Mouse (Mus musculus) heart, adult 11 months (tissue): ENCODE measurements around the gene Utp11.

Experiments used
- DNase-seq: peaks from one replicate; pipeline ENCODE4 v3.0.0; 2022

The Utp11 gene

DNA sequence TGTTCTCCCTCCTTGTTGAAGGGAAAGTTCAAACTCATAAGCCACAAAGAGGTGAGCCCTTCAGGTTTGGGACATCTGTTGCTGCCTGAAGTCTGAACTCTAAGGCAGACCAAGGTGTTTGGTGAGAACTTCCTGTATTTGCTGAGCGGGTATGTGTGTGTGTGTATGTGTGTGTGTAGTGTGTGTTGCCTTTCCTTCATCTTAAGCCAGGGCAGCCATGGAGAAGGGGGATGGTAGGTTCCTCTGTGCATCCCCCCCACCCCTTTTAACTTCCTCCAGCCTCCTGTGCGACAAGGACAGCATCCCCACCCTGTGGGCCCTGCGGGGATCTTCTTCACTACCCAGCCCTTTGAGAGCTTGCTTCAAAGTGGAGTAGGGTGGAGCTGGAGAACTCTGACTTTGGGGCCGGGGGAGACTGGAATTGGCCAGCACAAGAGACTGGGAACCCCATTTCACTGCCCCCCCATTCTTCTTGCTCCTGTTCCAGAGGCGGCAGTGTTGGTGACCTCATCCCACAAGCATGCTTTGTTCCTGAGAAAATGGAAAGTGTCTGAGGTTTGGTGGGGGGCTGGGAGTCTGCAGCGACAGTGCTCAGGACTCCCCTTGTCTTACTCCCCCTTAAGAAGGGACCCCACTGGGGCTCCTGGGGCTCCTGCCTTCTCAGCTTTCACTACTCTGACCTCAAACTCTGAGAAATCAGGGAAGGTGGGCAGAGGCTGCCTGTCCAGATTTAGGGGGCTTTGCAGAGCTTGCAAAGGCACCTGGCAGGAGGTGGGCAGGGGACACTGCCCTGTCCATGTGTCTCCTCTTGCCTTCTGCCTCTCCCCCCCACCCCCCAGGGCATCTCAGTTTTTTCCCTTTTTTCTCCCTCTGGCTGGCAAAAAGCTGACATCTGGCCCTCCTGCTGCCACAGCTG lies 10.7 kb upstream of the Utp11 start:
- DNase-seq = peak; percentile 93

DNA sequence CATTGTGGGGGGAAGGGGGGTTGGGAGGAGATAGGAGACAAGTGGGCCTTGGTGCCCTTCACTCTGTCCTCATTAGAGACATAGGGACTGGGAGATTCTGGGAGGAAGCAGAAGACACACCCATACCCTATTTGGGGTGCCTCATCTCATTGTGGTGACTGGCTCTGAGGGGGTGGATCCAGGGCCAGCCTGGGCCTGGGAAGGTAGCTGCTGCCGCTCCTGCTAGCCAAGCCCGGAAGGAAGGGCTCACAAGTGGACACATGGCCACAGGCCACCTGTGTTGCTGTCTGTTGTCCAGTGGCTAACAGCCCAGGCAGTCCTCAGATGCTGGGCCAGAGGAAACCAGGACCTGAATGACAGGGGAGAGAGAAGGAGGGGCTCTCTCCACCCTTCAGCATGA lies 10.0 kb upstream of the Utp11 start:
- peak; percentile 98 for DNase-seq

DNA sequence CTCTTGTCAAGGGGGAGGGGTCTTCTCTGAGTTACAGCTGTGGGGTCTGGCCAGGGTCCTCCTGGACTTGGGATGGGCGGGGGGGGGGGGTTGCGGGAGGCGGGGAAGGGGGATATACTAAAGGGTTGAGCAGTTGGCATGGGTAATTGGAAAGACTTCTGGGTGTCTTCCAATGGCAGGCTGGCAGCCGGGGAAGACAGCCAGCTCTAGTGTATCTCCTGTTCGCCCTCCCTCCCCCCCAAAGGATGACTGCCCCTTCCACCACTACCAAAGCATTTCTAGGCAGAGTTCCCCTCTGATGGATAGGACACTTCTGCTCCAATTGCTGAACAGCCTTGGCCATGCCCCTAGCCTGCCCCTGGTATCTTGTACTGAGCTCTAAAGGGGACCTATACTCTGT lies 8.5 kb upstream of the Utp11 start:
- peak; percentile 93 for DNase-seq

GRCm38 (mm10) chr4:124701052-124701845 lies 7.8 kb upstream of the Utp11 start:
- peak; percentile 98 for DNase-seq

DNA sequence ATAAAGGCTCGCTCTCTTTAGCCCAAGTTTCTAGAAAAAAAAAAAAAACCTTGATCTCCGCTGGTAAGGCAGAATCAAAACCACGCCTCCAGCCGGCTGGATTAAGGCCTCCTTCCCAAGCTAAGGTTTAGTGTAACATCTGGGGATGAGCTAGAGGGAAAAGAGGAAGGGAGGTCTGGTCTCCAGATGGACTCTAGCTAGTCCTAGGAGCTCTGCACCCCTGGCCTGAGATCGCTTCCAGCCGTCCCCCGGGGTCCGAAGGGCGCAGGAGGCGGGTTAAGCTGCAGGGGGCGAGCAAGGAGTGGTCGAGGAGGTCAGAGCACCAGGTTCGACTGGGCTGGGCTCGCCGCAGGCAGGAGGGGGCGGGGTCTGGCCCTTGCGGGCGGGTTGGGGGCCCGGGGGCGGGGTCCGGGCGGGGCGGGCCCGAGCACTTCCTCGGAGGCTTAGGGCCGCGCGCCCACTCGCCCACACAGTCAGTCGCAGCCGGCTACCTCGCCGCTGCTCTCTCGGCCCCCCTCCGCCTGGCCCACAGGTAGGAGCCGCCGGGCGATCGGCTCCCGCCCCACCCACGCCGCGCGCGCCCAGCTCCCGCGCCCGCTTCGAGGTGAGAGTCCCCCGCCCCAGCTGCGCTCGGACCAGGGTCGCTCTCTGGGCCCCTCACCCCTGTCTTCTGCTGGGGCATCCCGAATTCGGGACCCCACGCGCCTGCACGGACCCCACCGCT lies 7.0 kb upstream of the Utp11 start, which contains the start of gene Fhl3:
TSS of gene Fhl3 (plus strand) at position 454 of the 724 bp plus-strand sequence.
- peak; percentile 98 for DNase-seq

- peak; percentile 95 for DNase-seq
These were observed 6.4 kb upstream of the Utp11 start for GRCm38 (mm10) chr4:124699791-124700190.

GRCm38 (mm10) chr4:124695786-124696516 lies 2.6 kb upstream of the Utp11 start:
- DNase-seq = peak; percentile 89

- DNase-seq = no peak
These were observed 1.2 kb upstream of the Utp11 start for GRCm38 (mm10) chr4:124694572-124694971.

GRCm38 (mm10) chr4:124692416-124692861 lies 961 bp downstream of the Utp11 start:
- no peak for DNase-seq

- DNase-seq = no peak
These were observed 1.9 kb downstream of the Utp11 start for GRCm38 (mm10) chr4:124691455-124691854.

- DNase-seq = peak; percentile 87
These were observed 7.5 kb downstream of the Utp11 start for GRCm38 (mm10) chr4:124685897-124686402.

DNA sequence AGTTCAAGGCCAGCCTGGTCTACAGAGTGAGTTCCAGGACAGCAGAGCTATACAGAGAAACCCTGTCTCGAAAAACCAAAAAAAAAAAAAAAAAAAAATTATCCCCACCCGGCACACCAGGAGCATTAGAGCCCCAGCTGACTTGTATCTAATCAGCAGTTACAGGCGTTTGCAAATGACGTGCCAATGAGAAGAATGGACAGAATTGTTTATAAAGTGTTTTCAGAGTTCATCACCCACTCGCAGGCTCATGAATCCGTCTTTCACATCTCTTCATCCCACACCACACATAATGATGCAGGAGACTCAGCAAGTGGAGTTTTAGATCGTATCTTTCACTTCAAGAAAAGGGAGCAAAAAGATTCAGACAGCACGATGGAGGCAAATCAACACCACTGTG lies 7.9 kb downstream of the Utp11 start:
- DNase-seq = no peak

DNA sequence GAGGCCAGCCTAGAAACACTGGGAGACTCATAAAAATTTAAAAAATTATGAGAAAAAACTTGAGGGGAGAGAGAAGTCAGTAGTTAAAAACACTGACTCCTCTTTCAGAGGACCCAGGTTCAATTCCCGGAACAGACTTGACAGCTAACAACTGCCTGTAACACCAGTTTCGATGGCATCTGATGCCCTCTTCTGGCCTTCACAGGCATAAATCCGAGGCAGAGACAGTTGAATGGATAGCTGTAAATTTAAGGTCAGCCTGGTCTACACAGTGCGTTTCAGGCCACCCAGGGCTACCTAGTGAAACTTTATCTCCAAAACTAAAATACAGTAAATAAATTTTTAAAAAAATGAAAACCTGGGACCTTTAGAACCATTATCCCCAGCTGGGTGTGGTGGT lies 8.4 kb downstream of the Utp11 start:
- DNase-seq = no peak

DNA sequence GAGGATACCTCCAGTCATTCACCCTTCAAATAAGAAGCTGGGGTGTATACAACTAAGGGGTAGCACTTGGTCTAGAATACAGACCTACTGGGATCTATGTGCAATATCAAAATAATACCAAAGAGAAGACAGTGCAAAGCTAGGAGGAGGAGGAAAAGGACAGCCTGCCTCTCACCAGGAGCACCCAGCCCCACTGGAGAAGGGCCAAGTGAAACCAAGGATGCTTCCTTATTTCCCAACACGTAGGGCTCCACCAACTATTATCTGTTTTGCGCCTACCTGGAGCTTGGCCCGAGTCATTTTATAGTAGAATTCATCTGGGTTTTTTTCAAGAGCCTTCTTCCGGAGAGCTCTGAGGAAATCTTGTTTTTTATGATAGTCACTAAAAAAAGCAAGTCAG lies 9.9 kb downstream of the Utp11 start:
- no peak for DNase-seq

DNA sequence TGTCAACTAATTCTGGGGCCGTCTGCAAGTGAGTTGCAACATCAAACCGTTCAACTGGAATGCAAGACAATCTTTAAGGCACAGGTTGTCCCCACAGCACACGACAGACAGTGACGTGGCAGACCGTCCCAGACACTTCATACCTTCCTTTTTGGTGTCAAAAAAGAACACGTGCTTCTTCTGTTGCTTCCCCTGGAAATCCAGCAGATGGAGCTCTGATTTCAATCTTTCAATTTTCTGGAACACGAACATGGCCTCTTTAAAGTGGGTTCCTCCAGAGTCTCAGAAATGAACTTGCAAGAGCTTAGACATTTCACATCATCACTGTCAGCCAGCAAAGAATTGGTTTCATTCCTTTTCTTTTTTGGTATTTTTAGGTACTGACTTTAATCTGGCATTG lies 11.1 kb downstream of the Utp11 start:
- DNase-seq = no peak

DNA sequence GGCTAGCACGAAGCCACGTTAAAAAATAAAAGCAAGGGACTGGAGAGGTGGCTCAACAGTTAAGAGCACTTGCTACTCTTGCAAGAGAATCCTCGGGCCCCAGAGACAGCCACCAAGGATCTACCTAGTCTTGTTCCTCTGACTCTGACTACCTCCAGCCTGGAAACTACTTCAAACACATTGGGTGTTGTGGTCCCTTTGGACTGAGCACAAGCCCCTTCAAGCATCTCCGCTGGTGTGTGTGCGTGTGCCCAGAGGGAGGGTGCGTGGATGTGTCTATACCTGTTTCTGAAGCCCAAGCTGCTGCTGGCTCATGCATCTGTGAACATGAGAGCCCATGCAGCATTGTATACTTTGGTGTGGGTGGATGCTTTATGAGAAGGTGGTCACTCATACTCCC lies 17.4 kb downstream of the Utp11 start:
- no peak for DNase-seq

- DNase-seq = no peak
These were observed 18.4 kb downstream of the Utp11 start for GRCm38 (mm10) chr4:124675037-124675436.

GRCm38 (mm10) chr4:124674334-124675032 lies 18.9 kb downstream of the Utp11 start:
- no peak for DNase-seq

GRCm38 (mm10) chr4:124672347-124673320 lies 20.8 kb downstream of the Utp11 start:
- DNase-seq = no peak

DNA sequence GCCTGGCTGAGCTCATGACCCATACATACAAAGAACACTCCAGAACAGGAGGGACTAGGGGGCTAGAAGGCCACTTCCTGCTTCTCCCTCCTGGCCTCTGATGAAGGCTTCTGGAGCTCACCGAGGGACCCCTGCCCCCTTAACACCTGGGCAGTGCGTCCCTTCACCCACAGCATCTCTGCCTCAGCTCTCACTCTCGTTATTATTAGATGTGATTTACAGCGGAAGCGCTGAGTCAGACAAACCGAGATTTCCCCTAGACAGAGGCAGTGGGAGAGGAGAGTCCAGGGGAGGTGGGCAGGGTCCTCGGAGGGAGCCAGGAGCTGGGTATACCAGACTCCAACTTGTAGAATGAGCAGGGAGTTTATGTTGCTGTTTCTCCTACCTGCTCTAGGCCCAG lies 21.8 kb downstream of the Utp11 start:
- no peak for DNase-seq
